Mouse (Mus musculus) liver, embryonic 15.5 days (tissue): ENCODE measurements around the gene Tsc2. TPM values are rescaled to one million over a fixed set of nuclear protein-coding genes. Genes with fewer than 3 reads are reported as not detected.
"Not testable (repeated sequence)": the region's sequence is repeated elsewhere in the genome, so short reads cannot be mapped to it uniquely, and the experiment has no call there.

Source experiments
- ATAC-seq: fragments of 200-750 bp; cut with Nextera tagmentation; 2 replicates; pipeline ENCODE4 v1.8.0; 2017; ENCODE audit warnings: moderate number of reproducible peaks, mild to moderate bottlenecking, moderate library complexity; ENCODE audit not compliant: insufficient read depth
- H3K27ac ChIP-seq: fragments of 300-500 bp; sonication (generic); replicated peaks from 2 replicates; pipeline ENCODE4 v1.5.1; 2015; ENCODE audit warnings: mild to moderate bottlenecking, inconsistent platforms
- H3K27me3 ChIP-seq: fragments of 300-500 bp; sonication (generic); 2 replicates; pipeline ENCODE4 v1.6.1; 2015; ENCODE audit warnings: mild to moderate bottlenecking, inconsistent platforms
- H3K36me3 ChIP-seq: fragments of 300-500 bp; sonication (generic); replicated peaks from 2 replicates; pipeline ENCODE4 v1.6.1; 2015; ENCODE audit warnings: moderate library complexity, mild to moderate bottlenecking, inconsistent platforms
- H3K4me1 ChIP-seq: fragments of 300-500 bp; sonication (generic); replicated peaks from 2 replicates; pipeline ENCODE4 v1.6.1; 2015; ENCODE audit warnings: inconsistent platforms
- H3K4me2 ChIP-seq: fragments of 300-500 bp; sonication (generic); 2 replicates; pipeline ENCODE4 v1.6.1; 2015; ENCODE audit warnings: moderate library complexity, mild to moderate bottlenecking, inconsistent platforms
- H3K4me3 ChIP-seq: fragments of 300-500 bp; sonication (generic); replicated peaks from 2 replicates; pipeline ENCODE4 v1.5.1; 2015; ENCODE audit warnings: mild to moderate bottlenecking, inconsistent platforms
- H3K9ac ChIP-seq: fragments of 300-500 bp; sonication (generic); 2 replicates; pipeline ENCODE4 v1.6.1; 2015; ENCODE audit warnings: moderate library complexity, mild to moderate bottlenecking, inconsistent platforms
- H3K9me3 ChIP-seq: fragments of 300-500 bp; sonication (generic); replicated peaks from 2 replicates; pipeline ENCODE4 v1.6.1; 2016; ENCODE audit warnings: inconsistent platforms
- WGBS: fragments of 180-500 bp; shearing (Covaris S2); methylation state at CpG from one replicate; pipeline ENCODE4 v1.1.7; 2015; ENCODE audit warnings: mixed read lengths; ENCODE audit not compliant: insufficient replicate concordance; 5-methylcytosine and 5-hydroxymethylcytosine counted together
- polyA plus RNA-seq: library from polyadenylated mRNA; unstranded; fragments of >200 nt; fragmentation: Nextera tagmentation; extraction: Ambion mirVana; gene quantifications from 2 replicates; pipeline ENCODE4 v1.2.1, GENCODE M21; 2015

Tsc2 gene
- polyA plus RNA-seq: 18.8 and 21.4 TPM in 2 replicates

- Histone ChIP-seq H3K9ac (peak within 1 kb of the TSS; percentile 62), H3K36me3 (peaks cover 28% of the 10 kb centered on the region), H3K4me3 (peak within 1 kb of the TSS; percentile 70), H3K4me2 (peak within 1 kb of the TSS; percentile 90), H3K9me3 (no peaks in the 10 kb centered on the region), H3K27ac (peak within 1 kb of the TSS; percentile 69), H3K27me3 (no peaks in the 10 kb centered on the region), H3K4me1 (peaks cover 36% of the 10 kb centered on the region)
- ATAC-seq: peak; percentile 73
- 2% methylated on average over 51 of the region's 51 CpGs for WGBS
These were observed at the start of gene Tsc2, which contains the start of gene Nthl1 for GRCm38 (mm10) chr17:24632167-24632812. Tsc2 (minus strand) TSS chr17:24632630. Nthl1 (plus strand) TSS chr17:24632680.

- 78% methylated on average over 24 of the region's 24 CpGs for WGBS
- H3K9ac ChIP-seq: no peak overlapping the region
- H3K36me3 ChIP-seq: peaks cover 58% of the 10 kb centered on the region
- no peak overlapping the region for H3K4me2 ChIP-seq
- H3K27me3 ChIP-seq: no peaks in the 10 kb centered on the region
- no peaks in the 10 kb centered on the region for H3K9me3 ChIP-seq
- peaks cover 40% of the 10 kb centered on the region for H3K4me1 ChIP-seq
- no peak overlapping the region for H3K27ac ChIP-seq
- no peak for ATAC-seq
- no peak overlapping the region for H3K4me3 ChIP-seq
These were observed 45.2 kb upstream of the Tsc2 start for GRCm38 (mm10) chr17:24677500-24678080.

- ATAC-seq: no peak
- peaks cover 58% of the 10 kb centered on the region for H3K36me3 ChIP-seq
- H3K4me1 ChIP-seq: peaks cover 48% of the 10 kb centered on the region
- no peak overlapping the region for H3K4me3 ChIP-seq
- H3K9me3 ChIP-seq: no peaks in the 10 kb centered on the region
- H3K27me3 ChIP-seq: no peaks in the 10 kb centered on the region
- H3K27ac ChIP-seq: no peak overlapping the region
- WGBS: 86% methylated on average over 5 of the region's 5 CpGs
- H3K9ac ChIP-seq: no peak overlapping the region
- H3K4me2 ChIP-seq: no peak overlapping the region
These were observed 44.4 kb upstream of the Tsc2 start for GRCm38 (mm10) chr17:24676877-24677276.

GRCm38 (mm10) chr17:24676187-24676586 is 43.8 kb upstream of the Tsc2 start:
- no peak overlapping the region for H3K27ac ChIP-seq
- WGBS: 57% methylated on average over 2 of the region's 2 CpGs
- H3K4me1 ChIP-seq: peaks cover 54% of the 10 kb centered on the region
- no peaks in the 10 kb centered on the region for H3K9me3 ChIP-seq
- no peak overlapping the region for H3K4me2 ChIP-seq
- H3K36me3 ChIP-seq: peaks cover 53% of the 10 kb centered on the region
- no peaks in the 10 kb centered on the region for H3K27me3 ChIP-seq
- no peak for ATAC-seq
- H3K4me3 ChIP-seq: no peak overlapping the region
- no peak overlapping the region for H3K9ac ChIP-seq

GRCm38 (mm10) chr17:24674277-24674676 is 41.8 kb upstream of the Tsc2 start:
- Histone ChIP-seq H3K27me3 (no peaks in the 10 kb centered on the region), H3K9ac (no peak overlapping the region), H3K36me3 (peaks cover 34% of the 10 kb centered on the region)

GRCm38 (mm10) chr17:24672141-24672540 is 39.7 kb upstream of the Tsc2 start:
- peaks cover 75% of the 10 kb centered on the region for H3K4me1 ChIP-seq
- WGBS: 9% methylated on average over 5 of the region's 5 CpGs
- no peak overlapping the region for H3K9ac ChIP-seq
- no peaks in the 10 kb centered on the region for H3K9me3 ChIP-seq
- H3K36me3 ChIP-seq: peaks cover 13% of the 10 kb centered on the region
- H3K27ac ChIP-seq: peak overlapping the region; percentile 88
- H3K4me3 ChIP-seq: peak overlapping the region; percentile 9; the same call in 1 of the 2 replicates
- ATAC-seq: peak; percentile 20; the same call in 1 of the 2 replicates
- H3K4me2 ChIP-seq: peak overlapping the region; percentile 89
- H3K27me3 ChIP-seq: no peaks in the 10 kb centered on the region

More at GRCm38 (mm10) chr17:24674277-24674676, 41.8 kb upstream of the Tsc2 start:
- WGBS: 53% methylated on average over 7 of the region's 7 CpGs
- ATAC-seq: no peak
- Histone ChIP-seq H3K4me1 (peaks cover 68% of the 10 kb centered on the region), H3K27ac (peak overlapping the region; percentile 33; the same call in 1 of the 2 replicates), H3K4me2 (no peak overlapping the region), H3K9me3 (no peaks in the 10 kb centered on the region), H3K4me3 (no peak overlapping the region)

GRCm38 (mm10) chr17:24671346-24671745 is 38.9 kb upstream of the Tsc2 start:
- Histone ChIP-seq H3K36me3 (peaks cover 5% of the 10 kb centered on the region), H3K27me3 (no peaks in the 10 kb centered on the region), H3K4me2 (peak overlapping the region; percentile 89), H3K9ac (peak overlapping the region; percentile 94), H3K27ac (peak overlapping the region; percentile 88; the same call in 1 of the 2 replicates), H3K4me1 (peaks cover 71% of the 10 kb centered on the region), H3K9me3 (no peaks in the 10 kb centered on the region), H3K4me3 (peak overlapping the region; percentile 92)
- WGBS: 41% methylated on average over 5 of the region's 5 CpGs
- ATAC-seq: no peak

- WGBS: 2% methylated on average over 8 of the region's 8 CpGs
These were observed 37.9 kb upstream of the Tsc2 start for GRCm38 (mm10) chr17:24670246-24670844.

GRCm38 (mm10) chr17:24669545-24670245 is 37.3 kb upstream of the Tsc2 start, which contains the start of gene Zfp598:
Zfp598 (plus strand) TSS chr17:24669687.
- H3K4me1 ChIP-seq: peaks cover 64% of the 10 kb centered on the region
- WGBS: under 1% methylated on average over 79 of the region's 80 CpGs

More at GRCm38 (mm10) chr17:24670246-24670844, 37.9 kb upstream of the Tsc2 start:
- Histone ChIP-seq H3K9me3 (no peaks in the 10 kb centered on the region), H3K4me3 (peak overlapping the region; percentile 92), H3K4me1 (peaks cover 66% of the 10 kb centered on the region), H3K27ac (peak overlapping the region; percentile 88), H3K4me2 (peak overlapping the region; percentile 89), H3K9ac (peak overlapping the region; percentile 94), H3K36me3 (0 out of 2 replicates have a peak, but pooled peaks cover 3% of the 10 kb centered on the region), H3K27me3 (0 out of 2 replicates have a peak, but pooled peaks cover 5% of the 10 kb centered on the region)
- no peak for ATAC-seq

GRCm38 (mm10) chr17:24669214-24669544 is 36.7 kb upstream of the Tsc2 start:
- H3K27ac ChIP-seq: peak overlapping the region; percentile 88
- H3K9ac ChIP-seq: 0 out of 2 replicates have a peak overlapping the region, but pooled peaks have one; percentile 94
- peak overlapping the region; percentile 92 for H3K4me3 ChIP-seq
- not testable (repeated sequence) for H3K27me3 ChIP-seq, H3K9me3 ChIP-seq, ATAC-seq, H3K36me3 ChIP-seq
- H3K4me2 ChIP-seq: peak overlapping the region; percentile 89
- peaks cover 59% of the 10 kb centered on the region for H3K4me1 ChIP-seq
- 5% methylated on average over 15 of the region's 15 CpGs for WGBS

More at GRCm38 (mm10) chr17:24669545-24670245, 37.3 kb upstream of the Tsc2 start, which contains the start of gene Zfp598:
- Histone ChIP-seq H3K27ac (peak within 1 kb of the TSS; percentile 88), H3K27me3 (peaks cover 5% of the 10 kb centered on the region; the same call in 1 of the 2 replicates), H3K4me2 (peak within 1 kb of the TSS; percentile 89), H3K4me3 (peak within 1 kb of the TSS; percentile 92), H3K9me3 (no peaks in the 10 kb centered on the region), H3K36me3 (0 out of 2 replicates have a peak, but pooled peaks cover 3% of the 10 kb centered on the region), H3K9ac (peak within 1 kb of the TSS; percentile 94)
- ATAC-seq: peak; percentile 95
